Comparison of ENCODE assay signal across 10 mouse cellular contexts in the genomic region with DNA sequence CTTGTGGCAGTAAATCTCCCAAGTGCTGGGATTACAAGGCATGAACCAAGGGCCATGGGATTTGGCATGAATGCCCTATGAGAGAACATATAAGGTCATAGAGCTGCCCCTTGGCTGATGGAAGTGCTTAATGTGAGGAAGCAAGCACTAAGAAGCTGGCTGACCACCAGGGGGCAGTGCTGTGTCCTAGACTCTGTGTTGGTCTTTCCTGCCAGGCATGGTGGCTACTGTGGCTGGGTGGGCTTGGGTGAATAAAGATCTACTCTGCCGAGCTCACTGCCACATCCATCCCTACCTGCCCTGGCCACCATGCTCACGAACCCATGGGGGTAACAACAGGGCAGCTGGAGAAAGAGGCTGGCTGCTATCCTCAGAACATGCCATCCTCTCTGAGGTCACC. TPM values are rescaled to one million over a fixed set of nuclear protein-coding genes. Genes with fewer than 3 reads are reported as not detected.
DNase-seq lines count a peak whose midpoint lies in the region; ATAC-seq and TF ChIP-seq lines count a peak whose summit lies in the region.
"Had no signal": no experiment of that assay in that cellular context is flagged by ENCODE, and none has a peak within 500 bp of the region (broad histone marks: within the 10 kb centered on the region; RNA-seq: fewer than 3 reads in every experiment).

No protein-coding gene starts in this region.

- intact Hi-C loops in left cerebral cortex, postnatal 4 days (cut with DNase I) = no loop called here

- H3K4me3 ChIP-seq in kidney, embryonic 16.5 days (ENCODE audit: low read length) = no peak overlapping the region
- H3K4me3 ChIP-seq in olfactory bulb, adult 2 months (ENCODE audit: insufficient read depth, low read depth, low read length) = no peak overlapping the region
- H3K4me3 ChIP-seq: embryonic facial prominence, embryonic 15.5 days had no signal

- TF ChIP-seq CTCF in olfactory bulb, adult 2 months (IDR thresholded peaks at IDR 0.05; ENCODE audit: insufficient read depth, low read depth, low read length) = 0 out of 2 replicates have a peak, but pooled peaks have one; percentile 29

- peak; percentile 17 for DNase-seq in kidney, adult 11 months
- peak; percentile 69 for DNase-seq in NIH3T3 (ENCODE audit: low read depth)
- peak; percentile 43 for DNase-seq in cerebellum, adult 9-11 months
- peak; percentile 69 for DNase-seq in heart, adult 8-10 months (ENCODE audit: low spot score)
- peak; percentile 90 for DNase-seq in left cerebral cortex, postnatal 4 days
- peak; percentile 82 for DNase-seq in thymus, postnatal 14 days

- no peak overlapping the region for H3K9ac ChIP-seq in kidney, embryonic 16.5 days (replicated peaks; ENCODE audit: low read length)
- H3K9ac ChIP-seq: embryonic facial prominence, embryonic 15.5 days had no signal

- 38% methylated on average over 2 of the region's 2 CpGs for WGBS in kidney, embryonic 16.5 days
- 54% methylated on average over 2 of the region's 2 CpGs for WGBS in olfactory bulb, adult 2 months

- H3K4me1 ChIP-seq in kidney, embryonic 16.5 days (ENCODE audit: insufficient read depth, low read length) = peaks cover 11% of the 10 kb centered on the region
- peaks cover 14% of the 10 kb centered on the region for H3K4me1 ChIP-seq in olfactory bulb, adult 2 months (ENCODE audit: control insufficient read depth, insufficient read depth, low read length)

- ATAC-seq in kidney, embryonic 16.5 days (ENCODE audit: low FRiP score, low TSS enrichment) = no peak

- H3K9me3 ChIP-seq in kidney, embryonic 16.5 days (ENCODE audit: low read length) = no peaks in the 10 kb centered on the region
- H3K9me3 ChIP-seq: embryonic facial prominence, embryonic 15.5 days had no signal

- no peak overlapping the region for H3K27ac ChIP-seq in kidney, embryonic 16.5 days (ENCODE audit: low read length)
- H3K27ac ChIP-seq in olfactory bulb, adult 2 months (ENCODE audit: insufficient read depth, low read depth, low read length) = no peak overlapping the region
- H3K27ac ChIP-seq: embryonic facial prominence, embryonic 15.5 days; macrophage had no signal

- no peak for TF ChIP-seq POLR2A in olfactory bulb, adult 2 months (IDR thresholded peaks at IDR 0.05; ENCODE audit: insufficient read depth, low read depth, low read length)

- H3K27me3 ChIP-seq in kidney, embryonic 16.5 days (ENCODE audit: insufficient read depth, low read length) = peaks cover 21% of the 10 kb centered on the region

- H3K4me2 ChIP-seq in kidney, embryonic 16.5 days (replicated peaks; ENCODE audit: low read depth, low read length) = no peak overlapping the region
- H3K4me2 ChIP-seq: embryonic facial prominence, embryonic 15.5 days had no signal

- H3K36me3 ChIP-seq in kidney, embryonic 16.5 days (ENCODE audit: insufficient read depth, low read length) = no peaks in the 10 kb centered on the region
- H3K36me3 ChIP-seq: embryonic facial prominence, embryonic 15.5 days had no signal

RNA-seq across cellular contexts. Expression of a gene that starts 2.0 kb away (rescaled TPM):
- 2.1 and 3.2 TPM in 2 replicates for polyA plus RNA-seq in kidney, embryonic 16.5 days (2015; fragmentation: Nextera tagmentation; extraction: Ambion mirVana)
- 1 to 10 TPM in 2 of 4 experiments, under 1 TPM in 2; 0.87 to 1.8 (median 1.2) TPM for total RNA-seq in heart, adult 8-10 months (2022)
- total RNA-seq in left cerebral cortex, postnatal 4 days (2021) = 1 to 10 TPM; 3.9 to 4.4 TPM
- polyA plus RNA-seq in olfactory bulb, adult 2 months (2012; ENCODE audit: insufficient read depth, insufficient read length, low replicate concordance, missing spikeins) = not detected in 2 replicates

RNA-seq across cellular contexts. Expression of a gene that starts 39.2 kb away (rescaled TPM):
- polyA plus RNA-seq in kidney, embryonic 16.5 days (2015; fragmentation: Nextera tagmentation; extraction: Ambion mirVana) = 123 and 129 TPM in 2 replicates
- 10 to 100 TPM; 67.0 to 79.3 (median 73.4) TPM for total RNA-seq in heart, adult 8-10 months (2022)
- 10 to 100 TPM; 70.9 to 77.4 TPM for total RNA-seq in left cerebral cortex, postnatal 4 days (2021)
- polyA plus RNA-seq in olfactory bulb, adult 2 months (2012; ENCODE audit: insufficient read depth, insufficient read length, low replicate concordance, missing spikeins) = not detected in 2 replicates

Comparison
In these comparisons a context has a peak if more than half of its experiments do, and no peak if none do; other contexts are left out.
1. DNase-seq: peak in every context shown above with its lines; median percentile 90 in left cerebral cortex, postnatal 4 days; 82 in thymus, postnatal 14 days; 69 in NIH3T3; 69 in heart, adult 8-10 months; 43 in cerebellum, adult 9-11 months; 17 in kidney, adult 11 months.